In the genomic region with DNA sequence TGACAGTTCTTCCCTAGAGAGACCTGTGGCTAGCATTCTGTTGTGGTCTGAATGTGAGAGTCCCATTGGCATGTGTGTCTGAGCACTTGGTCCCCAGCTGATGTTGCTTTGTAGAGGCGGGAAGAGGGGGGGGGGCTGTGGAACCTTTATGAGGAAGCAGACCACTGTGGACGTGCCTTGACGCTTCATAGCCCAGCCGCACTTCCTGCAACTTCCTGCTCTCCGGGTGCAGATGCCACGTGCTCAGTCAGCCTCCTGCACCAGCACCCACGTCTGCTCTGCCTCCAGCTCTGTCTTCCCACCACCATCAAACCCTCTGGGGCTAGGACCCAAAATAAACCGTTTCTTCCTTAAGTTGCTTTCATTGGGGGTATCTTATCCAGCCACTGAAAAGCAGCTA, we compare ENCODE assay signal across 12 mouse cellular contexts. TPM values are rescaled to one million over a fixed set of nuclear protein-coding genes. Genes with fewer than 3 reads are reported as not detected.
"Had no signal": no experiment of that assay in that cellular context is flagged by ENCODE, and none has a peak within 500 bp of the region (broad histone marks: within the 10 kb centered on the region; RNA-seq: fewer than 3 reads in every experiment).

No protein-coding gene starts in this region.

- H3K4me1 ChIP-seq: limb, embryonic 12.5 days; midbrain, embryonic 13.5 days had no signal

- H3K4me3 ChIP-seq: limb, embryonic 12.5 days; midbrain, embryonic 13.5 days had no signal

- DNase-seq: layer of hippocampus, adult 9-11 months; layer of hippocampus, postnatal 36 days; lung, embryonic 14.5 days; lung, postnatal 10 days; right cerebral cortex, postnatal 14 days; thymus, adult 18-20 months; thymus, postnatal 14 days had no signal

- ATAC-seq: inflammation-experienced regulatory T-cells, adult 6 months; intestine, postnatal 0 days; midbrain, embryonic 13.5 days had no signal

RNA-seq across cellular contexts. Expression of a gene that starts 24.5 kb away (rescaled TPM):
- polyA plus RNA-seq: macrophage had no signal
